In the genomic region with DNA sequence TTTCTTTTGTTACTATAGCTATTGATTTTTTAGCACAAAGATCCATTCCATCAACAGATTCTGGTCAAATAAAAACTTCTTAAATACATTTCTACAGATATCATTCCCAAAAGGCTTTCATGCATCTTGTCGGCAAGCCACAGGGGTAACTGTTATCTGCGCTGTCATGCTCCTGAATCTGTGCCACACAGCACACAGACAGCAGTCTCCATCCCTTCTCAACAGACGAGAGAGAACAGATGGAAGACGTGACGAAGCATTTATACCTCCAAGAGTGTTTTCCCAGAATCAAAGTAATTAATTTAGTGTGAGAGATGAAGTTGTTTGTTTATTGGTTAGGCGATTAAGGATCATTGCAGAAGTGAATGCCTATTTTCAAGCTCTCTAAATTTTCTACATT, we compare ENCODE assay signal across 14 mouse cellular contexts.
DNase-seq lines count a peak whose midpoint lies in the region; ATAC-seq and TF ChIP-seq lines count a peak whose summit lies in the region.
"Had no signal": no experiment of that assay in that cellular context is flagged by ENCODE, and none has a peak within 500 bp of the region (broad histone marks: within the 10 kb centered on the region; RNA-seq: fewer than 3 reads in every experiment).

No protein-coding gene starts in this region.

- intact Hi-C loops in gastrocnemius, postnatal 14 days (cut with DNase I; ENCODE audit: low total_unique reads) = no loop called here

- no peak overlapping the region for H3K4me3 ChIP-seq in forebrain, embryonic 14.5 days (ENCODE audit: low read depth, low read length)
- no peak overlapping the region for H3K4me3 ChIP-seq in forebrain, embryonic 12.5 days (replicated peaks)
- H3K4me3 ChIP-seq: heart, embryonic 13.5 days; megakaryocyte, embryonic 14.5 days; myocyte had no signal

- TF ChIP-seq POLR2A in brain, embryonic 14.5 days (IDR thresholded peaks at IDR 0.05; ENCODE audit: borderline replicate concordance, extremely low read depth, insufficient read depth, insufficient read length, poor library complexity, severe bottlenecking) = no peak

- no peak overlapping the region for H3K9ac ChIP-seq in forebrain, embryonic 14.5 days (ENCODE audit: low read length)
- no peak overlapping the region for H3K9ac ChIP-seq in forebrain, embryonic 12.5 days
- H3K9ac ChIP-seq: heart, embryonic 13.5 days had no signal

- H3K4me2 ChIP-seq in forebrain, embryonic 14.5 days (ENCODE audit: low read length) = no peak overlapping the region
- H3K4me2 ChIP-seq in forebrain, embryonic 12.5 days = no peak overlapping the region
- H3K4me2 ChIP-seq: heart, embryonic 13.5 days; liver, embryonic 11.5 days had no signal

- no peaks in the 10 kb centered on the region for H3K9me3 ChIP-seq in forebrain, embryonic 14.5 days (replicated peaks; ENCODE audit: control insufficient read depth, low read length)
- H3K9me3 ChIP-seq in forebrain, embryonic 12.5 days = no peaks in the 10 kb centered on the region
- H3K9me3 ChIP-seq: heart, embryonic 13.5 days; megakaryocyte, embryonic 14.5 days had no signal

- WGBS in forebrain, embryonic 14.5 days = 67% methylated on average over 6 of the region's 6 CpGs
- WGBS in forebrain, embryonic 12.5 days = 75% methylated on average over 6 of the region's 6 CpGs

- H3K36me3 ChIP-seq in forebrain, embryonic 14.5 days (ENCODE audit: control insufficient read depth, insufficient read depth, low read length) = no peaks in the 10 kb centered on the region
- H3K36me3 ChIP-seq in forebrain, embryonic 12.5 days (replicated peaks) = no peaks in the 10 kb centered on the region
- H3K36me3 ChIP-seq: heart, embryonic 13.5 days had no signal

- DNase-seq in forebrain, embryonic 14.5 days (ENCODE audit: low spot score) = peak; percentile 76
- peak; percentile 9 for DNase-seq in layer of hippocampus, adult 9-11 months
- DNase-seq in layer of hippocampus, adult 9-10 months (ENCODE audit: low spot score) = no peak
- DNase-seq in brain, embryonic 14.5 days (ENCODE audit: low read depth) = peak; percentile 84
- DNase-seq in cerebellum, postnatal 14 days = peak; percentile 29 to 65
- DNase-seq in spleen, postnatal 4 days (ENCODE audit: low spot score in 2 of 2) = no peak
- DNase-seq in gastrocnemius, postnatal 14 days = no peak
- DNase-seq: kidney, adult 9 months; right cerebral cortex, postnatal 4 days had no signal

- no peak overlapping the region for H3K27ac ChIP-seq in forebrain, embryonic 14.5 days (ENCODE audit: low read depth, low read length)
- no peak overlapping the region for H3K27ac ChIP-seq in forebrain, embryonic 12.5 days
- H3K27ac ChIP-seq: heart, embryonic 13.5 days had no signal

- no peak for TF ChIP-seq CTCF in brain, embryonic 14.5 days (IDR thresholded peaks at IDR 0.05; ENCODE audit: borderline replicate concordance, extremely low read depth, insufficient read depth, insufficient read length)

- no peaks in the 10 kb centered on the region for H3K27me3 ChIP-seq in forebrain, embryonic 14.5 days (replicated peaks; ENCODE audit: control insufficient read depth, insufficient read depth, low read length)
- H3K27me3 ChIP-seq in forebrain, embryonic 12.5 days = no peaks in the 10 kb centered on the region
- H3K27me3 ChIP-seq: heart, embryonic 13.5 days; megakaryocyte, embryonic 14.5 days had no signal

- H3K4me1 ChIP-seq in forebrain, embryonic 14.5 days (ENCODE audit: control insufficient read depth, insufficient read depth, low read length) = no peaks in the 10 kb centered on the region
- no peaks in the 10 kb centered on the region for H3K4me1 ChIP-seq in forebrain, embryonic 12.5 days
- H3K4me1 ChIP-seq: heart, embryonic 13.5 days; megakaryocyte, embryonic 14.5 days had no signal

- peak; percentile 88; the same call in 1 of the 2 replicates for ATAC-seq in forebrain, embryonic 14.5 days
- ATAC-seq in forebrain, embryonic 12.5 days (ENCODE audit: low FRiP score) = no peak

Comparison
In these comparisons a context has a peak if more than half of its experiments do, and no peak if none do; other contexts are left out.
1. DNase-seq: peak in forebrain, embryonic 14.5 days (single experiment), layer of hippocampus, adult 9-11 months (single experiment), brain, embryonic 14.5 days (single experiment) and cerebellum, postnatal 14 days (2 of 2); none in layer of hippocampus, adult 9-10 months (single experiment), spleen, postnatal 4 days (0 of 2) and gastrocnemius, postnatal 14 days (single experiment).